Mouse (Mus musculus): ENCODE data around the gene Plgrkt. TPM values are rescaled to one million over a fixed set of nuclear protein-coding genes. Genes with fewer than 3 reads are reported as not detected.

Gene Plgrkt
- polyA plus RNA-seq, 2 experiments = 47.5 to 64.6 TPM

DNA sequence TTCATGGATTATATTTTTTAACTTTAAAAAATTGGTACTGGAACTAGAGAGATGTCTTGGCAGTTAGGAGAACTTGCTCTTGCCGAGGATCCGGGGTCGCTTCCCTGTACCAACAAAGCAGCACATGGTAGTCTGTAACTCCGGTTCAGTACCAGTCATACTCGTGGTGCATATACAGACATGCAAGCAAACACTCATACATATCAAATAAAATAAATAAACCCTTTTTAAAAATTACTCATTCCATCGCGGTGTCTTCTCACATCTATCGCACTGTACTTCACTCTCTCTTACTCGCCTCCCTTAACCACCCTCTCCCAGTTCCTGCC, 41.4 kb downstream of the Plgrkt start:
- no peak for DNase-seq (ENCODE audit: low spot score)
- ATAC-seq (ENCODE audit: low FRiP score, low read depth) = no peak
- H3K9me3 ChIP-seq (ENCODE audit: control insufficient read depth, low read length) = no peaks in the 10 kb centered on the region
- WGBS = 64% methylated on average over 9 of the region's 9 CpGs
- H3K36me3 ChIP-seq (ENCODE audit: control insufficient read depth, insufficient read depth, low read length) = no peaks in the 10 kb centered on the region
- no peaks in the 10 kb centered on the region for H3K27me3 ChIP-seq (ENCODE audit: control insufficient read depth, insufficient read depth, low read length)
- TF ChIP-seq POLR2A (IDR thresholded peaks at IDR 0.05; ENCODE audit: borderline replicate concordance, extremely low read depth, insufficient read depth, insufficient read length) = no peak
- 0 out of 2 replicates have a peak overlapping the region, but pooled peaks have one; percentile 7 for H3K9ac ChIP-seq (ENCODE audit: low read depth, low read length, severe bottlenecking)
- peaks cover 6% of the 10 kb centered on the region; the same call in 1 of the 2 replicates for H3K4me1 ChIP-seq (ENCODE audit: control insufficient read depth, insufficient read depth, low read length)
- no peak overlapping the region for H3K27ac ChIP-seq (replicated peaks; ENCODE audit: low read depth, low read length)
- peak overlapping the region; percentile 74 for H3K4me2 ChIP-seq (replicated peaks; ENCODE audit: low read depth, low read length, severe bottlenecking)
- peak overlapping the region; percentile 43 for H3K4me3 ChIP-seq (replicated peaks; ENCODE audit: low read length)

- H3K9me3 ChIP-seq (ENCODE audit: control insufficient read depth, low read length) = no peaks in the 10 kb centered on the region
- H3K27ac ChIP-seq (replicated peaks; ENCODE audit: low read depth, low read length) = no peak within 1 kb of the TSS
- H3K4me2 ChIP-seq (replicated peaks; ENCODE audit: low read depth, low read length, severe bottlenecking) = peak within 1 kb of the TSS; percentile 74
- peak within 1 kb of the TSS; percentile 43 for H3K4me3 ChIP-seq (replicated peaks; ENCODE audit: low read length)
- no peaks in the 10 kb centered on the region for H3K27me3 ChIP-seq (ENCODE audit: control insufficient read depth, insufficient read depth, low read length)
- ATAC-seq (ENCODE audit: low FRiP score, low read depth) = peak; percentile 90
- peaks cover 6% of the 10 kb centered on the region; the same call in 1 of the 2 replicates for H3K4me1 ChIP-seq (ENCODE audit: control insufficient read depth, insufficient read depth, low read length)
- WGBS = 4% methylated on average over 19 of the region's 31 CpGs
- no peaks in the 10 kb centered on the region for H3K36me3 ChIP-seq (ENCODE audit: control insufficient read depth, insufficient read depth, low read length)
- H3K9ac ChIP-seq (ENCODE audit: low read depth, low read length, severe bottlenecking) = peak within 1 kb of the TSS; percentile 49
- no peak for TF ChIP-seq POLR2A (IDR thresholded peaks at IDR 0.05; ENCODE audit: borderline replicate concordance, extremely low read depth, insufficient read depth, insufficient read length)
- peak; percentile 71 for DNase-seq (ENCODE audit: low spot score)
Measured at GRCm38 (mm10) chr19:29325053-29325851, 41.9 kb downstream of the Plgrkt start, which contains the start of gene Insl6. TSS of gene Insl6 (minus strand) at chr19:29325356.

DNA sequence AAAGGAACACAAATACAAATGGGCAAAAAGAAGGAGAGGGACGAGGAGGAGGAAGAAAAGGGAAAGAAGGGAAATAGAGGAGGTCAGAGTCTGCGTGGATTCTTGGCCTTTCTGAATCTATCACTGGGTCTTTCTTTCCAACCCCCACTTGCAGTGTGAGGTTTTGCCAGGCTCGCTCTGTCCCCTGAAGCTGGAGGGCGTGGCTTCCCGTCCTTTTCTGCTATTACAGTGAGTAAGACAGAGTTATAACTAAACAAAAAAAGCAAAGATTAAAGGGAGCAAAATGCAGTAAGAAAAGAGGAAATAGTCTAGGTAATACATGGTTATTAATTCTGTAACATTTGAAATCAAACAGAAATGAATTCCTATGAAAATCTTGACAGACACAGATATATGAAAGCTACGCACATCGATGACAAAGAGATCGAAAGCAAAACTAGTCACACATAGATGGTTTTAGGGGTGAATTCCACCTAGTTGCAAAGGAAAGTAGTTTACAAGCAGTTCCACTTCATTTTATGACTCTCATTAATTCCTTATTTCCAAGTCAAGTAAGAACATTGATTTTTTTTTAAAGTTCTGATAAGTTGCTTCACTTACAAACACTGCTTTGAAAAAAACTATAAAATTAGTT, 43.7 kb downstream of the Plgrkt start:
- DNase-seq (ENCODE audit: low spot score) (no peak), ATAC-seq (ENCODE audit: low FRiP score, low read depth) (no peak)
- no peak overlapping the region for H3K27ac ChIP-seq (replicated peaks; ENCODE audit: low read depth, low read length)
- 59% methylated on average over 8 of the region's 8 CpGs for WGBS
- no peak overlapping the region for H3K9ac ChIP-seq (ENCODE audit: low read depth, low read length, severe bottlenecking)
- H3K4me3 ChIP-seq (replicated peaks; ENCODE audit: low read length) = no peak overlapping the region
- H3K9me3 ChIP-seq (ENCODE audit: control insufficient read depth, low read length) = no peaks in the 10 kb centered on the region
- H3K36me3 ChIP-seq (ENCODE audit: control insufficient read depth, insufficient read depth, low read length) = no peaks in the 10 kb centered on the region
- no peak overlapping the region; the same call in 1 of the 2 replicates for H3K4me2 ChIP-seq (replicated peaks; ENCODE audit: low read depth, low read length, severe bottlenecking)
- H3K4me1 ChIP-seq (ENCODE audit: control insufficient read depth, insufficient read depth, low read length) = peaks cover 6% of the 10 kb centered on the region; the same call in 1 of the 2 replicates
- no peaks in the 10 kb centered on the region for H3K27me3 ChIP-seq (ENCODE audit: control insufficient read depth, insufficient read depth, low read length)
- no peak for TF ChIP-seq POLR2A (IDR thresholded peaks at IDR 0.05; ENCODE audit: borderline replicate concordance, extremely low read depth, insufficient read depth, insufficient read length)

- H3K27me3 ChIP-seq (ENCODE audit: control insufficient read depth, insufficient read depth, low read length) = no peaks in the 10 kb centered on the region
- 71% methylated on average over 7 of the region's 7 CpGs for WGBS
- H3K27ac ChIP-seq (replicated peaks; ENCODE audit: low read depth, low read length) = no peak overlapping the region
- peaks cover 42% of the 10 kb centered on the region for H3K36me3 ChIP-seq (ENCODE audit: control insufficient read depth, insufficient read depth, low read length)
- no peak overlapping the region for H3K4me2 ChIP-seq (replicated peaks; ENCODE audit: low read depth, low read length, severe bottlenecking)
- H3K9me3 ChIP-seq (ENCODE audit: control insufficient read depth, low read length) = peaks cover 8% of the 10 kb centered on the region
- H3K4me3 ChIP-seq (replicated peaks; ENCODE audit: low read length) = no peak overlapping the region
- no peak for DNase-seq (ENCODE audit: low spot score)
- TF ChIP-seq POLR2A (IDR thresholded peaks at IDR 0.05; ENCODE audit: borderline replicate concordance, extremely low read depth, insufficient read depth, insufficient read length) = no peak
- ATAC-seq (ENCODE audit: low FRiP score, low read depth) = no peak
- no peak overlapping the region for H3K9ac ChIP-seq (ENCODE audit: low read depth, low read length, severe bottlenecking)
- H3K4me1 ChIP-seq (ENCODE audit: control insufficient read depth, insufficient read depth, low read length) = no peaks in the 10 kb centered on the region
Measured at GRCm38 (mm10) chr19:29312661-29313060, 54.5 kb downstream of the Plgrkt start.

- no peak overlapping the region for H3K27ac ChIP-seq (replicated peaks; ENCODE audit: low read depth, low read length)
- TF ChIP-seq POLR2A (IDR thresholded peaks at IDR 0.05; ENCODE audit: borderline replicate concordance, extremely low read depth, insufficient read depth, insufficient read length) = no peak
- peaks cover 42% of the 10 kb centered on the region for H3K36me3 ChIP-seq (ENCODE audit: control insufficient read depth, insufficient read depth, low read length)
- 97% methylated on average over 8 of the region's 8 CpGs for WGBS
- no peak for DNase-seq (ENCODE audit: low spot score)
- no peak overlapping the region for H3K9ac ChIP-seq (ENCODE audit: low read depth, low read length, severe bottlenecking)
- peaks cover 8% of the 10 kb centered on the region for H3K9me3 ChIP-seq (ENCODE audit: control insufficient read depth, low read length)
- H3K27me3 ChIP-seq (ENCODE audit: control insufficient read depth, insufficient read depth, low read length) = no peaks in the 10 kb centered on the region
- ATAC-seq (ENCODE audit: low FRiP score, low read depth) = no peak
- no peaks in the 10 kb centered on the region for H3K4me1 ChIP-seq (ENCODE audit: control insufficient read depth, insufficient read depth, low read length)
- no peak overlapping the region for H3K4me2 ChIP-seq (replicated peaks; ENCODE audit: low read depth, low read length, severe bottlenecking)
- H3K4me3 ChIP-seq (replicated peaks; ENCODE audit: low read length) = no peak overlapping the region
Measured at GRCm38 (mm10) chr19:29311791-29312190, 55.4 kb downstream of the Plgrkt start.
